In the genomic region with DNA sequence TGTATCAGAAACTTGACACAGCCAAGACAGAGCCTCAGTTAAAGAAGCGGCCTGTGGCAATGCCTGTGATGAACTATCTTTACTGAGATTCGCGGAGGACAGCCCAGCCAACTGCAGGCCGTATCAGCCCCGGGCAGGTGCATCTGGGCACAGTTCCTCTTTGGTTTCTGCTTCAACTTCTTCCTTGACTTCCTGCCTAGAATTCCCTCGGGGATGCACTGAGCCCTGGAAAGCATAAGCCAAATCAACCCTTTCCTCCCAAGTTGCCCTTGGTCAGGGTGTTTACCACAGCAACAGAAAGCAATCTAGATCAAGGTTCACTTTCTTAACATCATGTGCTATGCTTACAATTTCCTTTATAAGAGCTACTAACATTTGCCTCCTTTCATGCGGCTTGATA, we compare ENCODE assay signal across 23 mouse cellular contexts.
DNase-seq lines count a peak whose midpoint lies in the region.
"Had no signal": no experiment of that assay in that cellular context is flagged by ENCODE, and none has a peak within 500 bp of the region (broad histone marks: within the 10 kb centered on the region; RNA-seq: fewer than 3 reads in every experiment).

No protein-coding gene starts in this region.

- peak; percentile 34 for DNase-seq in adrenal gland, postnatal 14 days
- no peak for DNase-seq in adrenal gland, postnatal 25 days
- DNase-seq in spleen, postnatal 36 days (ENCODE audit: low spot score in 2 of 2) = peak; percentile 47 to 48
- no peak for DNase-seq in spleen, postnatal 14 days (ENCODE audit: low spot score in 2 of 2)
- no peak for DNase-seq in layer of hippocampus, adult 18-20 months (ENCODE audit: low spot score in 2 of 2)
- no peak for DNase-seq in gastrocnemius, postnatal 14 days
- DNase-seq: cerebellum, adult 11-12 months; cerebellum, adult 8-10 months; cerebellum, postnatal 36 days; embryo, embryonic 11 days; gastrocnemius, adult 2 months; gastrocnemius, postnatal 25 days; heart, postnatal 14 days; kidney, adult 11 months had no signal

- H3K4me1 ChIP-seq in brown adipose tissue, adult 24 weeks (ENCODE audit: control insufficient read depth, insufficient read depth, insufficient read length, low read length) = peaks cover 6% of the 10 kb centered on the region
- H3K4me1 ChIP-seq: embryonic facial prominence, embryonic 10.5 days; embryonic facial prominence, embryonic 13.5 days; forebrain, embryonic 10.5 days; forebrain, embryonic 13.5 days; hindbrain, embryonic 12.5 days; hindbrain, embryonic 15.5 days had no signal

- intact Hi-C loops in gastrocnemius, postnatal 14 days (cut with DNase I; ENCODE audit: low total_unique reads) = loop anchor here (5.0 kb wide), 1 partner anchor 154 kb away; no protein-coding TSS in a partner anchor

- H3K4me3 ChIP-seq in brown adipose tissue, adult 24 weeks (ENCODE audit: insufficient read depth, low read depth, low read length) = no peak overlapping the region
- H3K4me3 ChIP-seq: embryonic facial prominence, embryonic 10.5 days; embryonic facial prominence, embryonic 13.5 days; erythroblast, embryonic 14.5 days; forebrain, embryonic 10.5 days; forebrain, embryonic 13.5 days; gastrocnemius, adult 2 months; heart, embryonic 13.5 days; hindbrain, embryonic 12.5 days; hindbrain, embryonic 15.5 days had no signal

- H3K27ac ChIP-seq in brown adipose tissue, adult 24 weeks (replicated peaks; ENCODE audit: low read depth, low read length) = peak overlapping the region; percentile 43
- H3K27ac ChIP-seq: embryonic facial prominence, embryonic 10.5 days; embryonic facial prominence, embryonic 13.5 days; forebrain, embryonic 10.5 days; forebrain, embryonic 13.5 days; gastrocnemius, adult 2 months; heart, embryonic 13.5 days; hindbrain, embryonic 12.5 days; hindbrain, embryonic 15.5 days had no signal

Comparison
In these comparisons a context has a peak if more than half of its experiments do, and no peak if none do; other contexts are left out.
1. DNase-seq: peak in adrenal gland, postnatal 14 days (single experiment) and spleen, postnatal 36 days (2 of 2); none in adrenal gland, postnatal 25 days (single experiment), spleen, postnatal 14 days (0 of 2), layer of hippocampus, adult 18-20 months (0 of 2) and gastrocnemius, postnatal 14 days (single experiment).